Mouse (Mus musculus) natural killer cell, adult 2 months (primary cell): ENCODE data around the gene Araf.

Experiments
- DNase-seq, 2 experiments: peaks; one replicate each; pipeline ENCODE4 v3.0.0; 2022; ENCODE audit warnings: low spot score in 2 of 2

The Araf gene

DNA sequence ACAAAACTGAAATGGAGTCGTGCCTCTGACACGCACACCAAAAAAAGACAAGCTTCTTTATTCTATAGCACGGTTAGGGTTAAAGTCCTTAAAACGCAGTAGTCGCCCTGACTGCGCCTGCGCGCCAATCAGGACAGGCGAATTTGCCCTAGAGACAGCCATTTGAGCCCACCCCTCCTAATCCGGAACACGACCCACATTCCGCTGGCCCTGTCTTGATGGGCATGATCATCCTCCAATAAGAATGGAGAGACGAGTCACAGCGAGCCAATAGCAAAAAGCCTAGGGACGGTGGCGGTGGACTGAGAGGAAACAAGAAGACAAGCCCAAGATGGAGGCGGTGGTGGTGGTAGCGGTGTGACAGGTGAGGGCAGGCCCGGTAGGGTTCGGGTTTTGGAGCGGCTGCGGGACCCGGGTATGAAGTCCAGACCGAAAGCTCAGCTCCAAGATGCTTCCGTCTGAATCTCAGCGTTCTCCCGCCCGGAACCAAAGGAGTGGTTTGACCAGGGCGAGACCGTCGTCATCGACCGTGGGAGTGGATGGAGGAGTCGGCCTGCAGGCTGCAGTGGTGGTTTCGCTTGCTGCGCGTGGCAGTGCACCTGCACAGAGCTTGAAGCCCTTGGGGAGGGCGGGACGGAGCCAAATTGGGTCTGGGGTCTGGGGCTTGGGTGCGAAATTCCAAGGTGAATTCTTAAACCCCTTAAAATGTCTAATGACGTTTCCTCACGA is 50.8 kb downstream of the Araf start:
- DNase-seq: peak; percentile 94

DNA sequence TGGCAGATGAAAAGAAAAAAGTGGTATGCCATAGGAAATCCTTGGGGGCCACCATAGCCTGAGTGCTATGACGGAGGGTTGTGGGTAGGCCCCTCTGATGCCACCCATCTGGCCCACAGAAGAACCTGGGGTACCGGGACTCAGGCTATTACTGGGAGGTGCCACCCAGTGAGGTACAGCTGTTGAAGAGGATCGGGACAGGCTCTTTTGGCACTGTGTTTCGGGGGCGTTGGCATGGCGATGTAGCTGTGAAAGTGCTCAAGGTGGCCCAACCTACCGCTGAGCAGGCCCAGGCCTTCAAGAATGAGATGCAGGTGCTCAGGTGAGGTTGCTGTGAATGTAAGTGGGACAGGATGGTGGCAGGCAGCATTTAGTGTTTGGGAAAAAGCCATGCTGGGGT is 56.2 kb downstream of the Araf start:
- DNase-seq: no peak

- DNase-seq: no peak
Measured at GRCm38 (mm10) chrX:20861453-20862104, 64.0 kb downstream of the Araf start.

DNA sequence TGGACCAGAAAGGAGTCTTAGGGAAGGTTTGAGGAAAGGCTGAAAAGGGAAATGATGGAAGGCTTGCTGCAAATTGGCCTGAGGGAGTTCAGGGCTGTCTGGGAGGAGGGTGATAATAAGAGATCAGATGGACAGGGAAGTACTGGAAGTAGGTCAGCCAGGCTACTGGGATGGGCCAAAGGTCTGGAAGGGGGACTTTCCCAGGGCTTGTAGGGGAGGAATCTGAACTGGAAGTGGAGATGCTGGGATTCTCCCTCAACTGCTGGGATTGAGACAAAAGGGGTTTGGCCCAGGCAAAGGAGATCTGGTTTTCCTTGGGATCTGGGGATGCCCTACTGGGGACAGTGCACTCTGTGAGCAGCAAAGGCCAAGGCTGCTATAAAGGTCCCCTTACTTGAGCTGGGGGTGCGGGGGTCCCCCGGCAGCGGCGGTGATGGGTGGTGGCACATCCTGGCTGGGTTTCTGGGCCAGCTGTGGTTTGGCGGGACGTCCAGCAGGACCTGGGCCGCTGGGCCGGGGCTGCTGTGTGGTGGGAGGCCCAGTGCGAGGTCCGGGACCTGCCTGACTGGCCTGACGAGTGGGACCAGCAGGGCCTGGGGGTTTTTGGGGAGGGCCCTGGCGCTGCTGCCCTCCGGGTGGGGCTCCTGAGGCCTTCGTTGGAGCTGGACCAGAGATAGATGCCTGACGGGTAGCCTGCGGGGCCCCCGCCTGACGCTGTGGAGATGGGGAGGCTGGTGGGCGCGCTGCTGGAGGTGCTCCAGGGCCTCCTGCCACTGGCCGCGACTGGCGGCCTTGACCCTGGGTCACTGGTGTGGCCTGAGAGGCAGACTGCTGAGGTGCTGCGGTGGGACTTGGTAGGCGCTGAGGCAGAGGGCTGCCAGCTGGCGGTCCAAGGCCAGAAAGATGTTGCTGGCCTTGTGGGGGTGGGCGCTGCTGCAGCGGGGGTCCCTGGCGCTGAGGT is 64.8 kb downstream of the Araf start:
- DNase-seq: no peak

GRCm38 (mm10) chrX:20863161-20864101 is 65.8 kb downstream of the Araf start:
- no peak for DNase-seq

DNA sequence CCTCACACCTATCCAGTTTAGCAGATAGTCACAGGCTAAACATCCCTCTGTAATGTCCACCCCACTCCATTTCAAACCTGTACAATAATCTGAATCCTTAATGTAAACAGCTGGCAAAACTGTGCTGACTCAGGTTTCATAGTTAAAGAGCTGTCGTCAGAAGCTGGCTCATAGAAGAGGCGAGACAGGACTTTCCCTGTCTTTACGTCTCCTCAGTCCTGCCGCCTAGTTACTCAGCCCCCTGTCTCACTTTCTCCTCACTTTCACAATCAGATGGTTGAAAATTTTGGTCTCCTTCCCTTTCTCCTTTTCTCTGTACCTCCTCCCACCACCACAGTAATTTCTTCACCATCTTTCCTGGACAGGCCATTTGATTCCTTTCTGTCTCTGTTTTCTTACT is 70.5 kb downstream of the Araf start:
- no peak for DNase-seq

- no peak for DNase-seq
Measured at GRCm38 (mm10) chrX:20869203-20869602, 71.6 kb downstream of the Araf start.

DNA sequence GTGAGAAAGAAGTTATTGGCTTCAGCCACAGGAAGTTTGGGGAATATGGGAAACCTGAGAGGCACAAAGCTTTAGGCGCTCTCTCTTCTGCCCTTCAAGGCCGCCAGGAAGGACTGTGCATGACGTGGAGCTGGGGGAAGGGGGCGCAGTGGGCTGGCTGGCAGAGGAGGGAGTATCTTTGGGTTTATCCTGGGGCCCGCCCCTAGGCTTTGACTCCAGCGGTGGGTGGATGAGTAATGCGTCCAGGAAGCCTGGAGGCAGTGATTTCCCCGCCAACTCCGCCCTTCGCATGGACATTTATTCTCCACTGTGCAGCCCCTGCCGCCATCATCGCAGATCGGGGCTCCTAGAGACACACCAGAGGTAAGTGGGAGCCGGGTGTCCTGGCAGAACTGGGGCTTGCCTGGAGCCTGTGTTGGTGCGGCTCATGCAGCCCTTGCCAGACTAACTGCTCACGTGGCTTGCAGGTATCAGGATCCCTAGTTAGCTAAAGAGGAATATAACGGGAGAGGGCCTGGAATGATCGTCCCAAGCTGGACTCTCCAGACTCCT is 72.4 kb downstream of the Araf start, which contains the start of gene Timp1:
Timp1 (plus strand) TSS at position 205 of the 552 bp plus-strand sequence.
- no peak for DNase-seq

GRCm38 (mm10) chrX:20872928-20873500 is 75.4 kb downstream of the Araf start:
- no peak for DNase-seq

GRCm38 (mm10) chrX:20875241-20875640 is 77.6 kb downstream of the Araf start:
- DNase-seq: no peak

- DNase-seq: no peak
Measured at GRCm38 (mm10) chrX:20910074-20910473, 112.5 kb downstream of the Araf start.
